Mouse (Mus musculus): ENCODE measurements around the gene Gm45062. TPM values are rescaled to one million over a fixed set of nuclear protein-coding genes. Genes with fewer than 3 reads are reported as not detected.

The Gm45062 gene
- polyA plus RNA-seq, 1 experiment from 2014 or later, result 14.6 TPM

DNA sequence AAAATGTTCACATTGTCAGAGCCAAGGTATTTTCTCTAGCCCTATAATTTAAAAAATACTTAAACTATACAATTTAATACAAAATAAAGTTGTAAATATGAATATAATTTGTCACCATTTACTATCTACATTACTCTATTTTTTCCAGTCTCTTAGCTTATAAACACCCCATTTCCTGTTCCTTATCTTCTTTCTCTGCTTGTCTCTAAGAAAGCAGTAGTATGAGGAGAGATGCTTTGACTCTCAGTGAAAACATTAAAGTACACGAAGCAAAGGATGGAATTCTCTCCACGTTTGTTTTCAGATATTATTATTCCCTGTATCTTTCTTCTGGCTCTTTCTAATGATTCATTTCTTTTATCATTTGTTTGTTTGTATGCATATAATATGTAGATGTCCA, 99.0 kb downstream of the Gm45062 start:
- H3K9me3 ChIP-seq (replicated peaks), result no peaks in the 10 kb centered on the region
- WGBS, result 76% methylated on average over 2 of the region's 2 CpGs
- no peak overlapping the region for H3K4me2 ChIP-seq (replicated peaks)
- H3K27me3 ChIP-seq, result no peaks in the 10 kb centered on the region
- H3K4me3 ChIP-seq, result no peak overlapping the region
- no peak for ATAC-seq (ENCODE audit: low FRiP score)
- H3K4me1 ChIP-seq, result peaks cover 13% of the 10 kb centered on the region
- H3K9ac ChIP-seq, result no peak overlapping the region
- H3K36me3 ChIP-seq, result no peaks in the 10 kb centered on the region
- no peak overlapping the region for H3K27ac ChIP-seq

GRCm38 (mm10) chr6:8358782-8359181, 99.5 kb downstream of the Gm45062 start:
- Histone ChIP-seq H3K9me3 (replicated peaks) (no peaks in the 10 kb centered on the region), H3K4me2 (replicated peaks) (no peak overlapping the region), H3K9ac (no peak overlapping the region), H3K4me3 (no peak overlapping the region), H3K27me3 (no peaks in the 10 kb centered on the region), H3K36me3 (no peaks in the 10 kb centered on the region), H3K4me1 (peaks cover 8% of the 10 kb centered on the region), H3K27ac (no peak overlapping the region)
- no peak for ATAC-seq (ENCODE audit: low FRiP score)
- WGBS, result 83% methylated on average over 2 of the region's 2 CpGs

DNA sequence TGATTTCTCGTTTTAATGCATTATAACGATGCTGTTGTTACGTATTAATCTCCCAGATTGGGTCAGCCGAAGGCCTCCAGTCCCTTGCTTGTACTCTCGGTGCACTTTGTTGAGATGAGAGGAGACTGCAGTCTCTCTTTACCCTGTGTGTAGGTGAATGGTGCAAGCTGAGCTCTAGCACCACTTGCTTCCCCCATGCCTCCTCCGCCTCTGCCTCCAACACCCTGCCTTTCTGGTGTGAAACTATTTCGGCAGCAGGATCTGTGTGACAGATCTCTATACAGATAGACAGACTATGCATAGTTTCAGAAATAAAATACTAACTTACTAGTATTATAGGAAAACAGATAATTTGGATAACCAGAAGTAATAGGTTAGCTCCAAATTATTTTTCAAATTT, 101.6 kb downstream of the Gm45062 start:
- Histone ChIP-seq H3K9me3 (replicated peaks) (no peaks in the 10 kb centered on the region), H3K27me3 (no peaks in the 10 kb centered on the region), H3K9ac (no peak overlapping the region), H3K4me3 (no peak overlapping the region), H3K4me2 (replicated peaks) (no peak overlapping the region), H3K27ac (no peak overlapping the region), H3K4me1 (peaks cover 8% of the 10 kb centered on the region; the same call in 1 of the 2 replicates), H3K36me3 (no peaks in the 10 kb centered on the region)
- ATAC-seq (ENCODE audit: low FRiP score), result no peak
- 91% methylated on average over 7 of the region's 7 CpGs for WGBS

- 65% methylated on average over 12 of the region's 12 CpGs for WGBS
Measured at GRCm38 (mm10) chr6:8364033-8364756, 104.9 kb downstream of the Gm45062 start.

DNA sequence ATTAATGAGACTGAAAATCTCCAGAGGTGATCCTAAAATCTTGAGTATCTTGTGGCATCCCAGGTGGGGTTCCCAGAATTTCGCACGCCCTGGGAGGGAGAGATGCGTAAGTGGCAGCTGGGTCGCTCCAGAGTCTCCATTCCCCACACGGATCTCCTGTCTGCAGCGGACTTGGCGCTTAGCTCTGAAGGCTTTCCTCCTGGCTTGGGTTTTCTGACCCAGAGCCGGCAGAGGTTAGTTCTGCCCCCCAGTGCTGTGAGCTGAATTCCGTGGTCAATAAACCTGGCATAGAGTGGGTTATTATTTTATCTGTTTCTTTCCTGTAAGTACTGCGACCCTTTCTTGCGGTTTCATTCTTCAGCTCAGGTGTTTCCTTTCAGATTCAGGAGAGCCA, 105.5 kb downstream of the Gm45062 start:
- no peak for ATAC-seq (ENCODE audit: low FRiP score)
- H3K4me3 ChIP-seq, result no peak overlapping the region
- H3K27me3 ChIP-seq, result no peaks in the 10 kb centered on the region
- no peaks in the 10 kb centered on the region for H3K9me3 ChIP-seq (replicated peaks)
- no peak overlapping the region for H3K4me2 ChIP-seq (replicated peaks)
- no peak overlapping the region for H3K9ac ChIP-seq
- peaks cover 8% of the 10 kb centered on the region; the same call in 1 of the 2 replicates for H3K4me1 ChIP-seq
- no peaks in the 10 kb centered on the region for H3K36me3 ChIP-seq
- H3K27ac ChIP-seq, result no peak overlapping the region
- WGBS, result 90% methylated on average over 11 of the region's 11 CpGs

More at GRCm38 (mm10) chr6:8364033-8364756, 104.9 kb downstream of the Gm45062 start:
- no peak overlapping the region for H3K27ac ChIP-seq
- H3K36me3 ChIP-seq, result no peaks in the 10 kb centered on the region
- H3K27me3 ChIP-seq, result no peaks in the 10 kb centered on the region
- H3K4me3 ChIP-seq, result no peak overlapping the region
- ATAC-seq (ENCODE audit: low FRiP score), result no peak
- H3K4me1 ChIP-seq, result peaks cover 8% of the 10 kb centered on the region; the same call in 1 of the 2 replicates
- no peak overlapping the region for H3K4me2 ChIP-seq (replicated peaks)
- no peak overlapping the region for H3K9ac ChIP-seq
- no peaks in the 10 kb centered on the region for H3K9me3 ChIP-seq (replicated peaks)

DNA sequence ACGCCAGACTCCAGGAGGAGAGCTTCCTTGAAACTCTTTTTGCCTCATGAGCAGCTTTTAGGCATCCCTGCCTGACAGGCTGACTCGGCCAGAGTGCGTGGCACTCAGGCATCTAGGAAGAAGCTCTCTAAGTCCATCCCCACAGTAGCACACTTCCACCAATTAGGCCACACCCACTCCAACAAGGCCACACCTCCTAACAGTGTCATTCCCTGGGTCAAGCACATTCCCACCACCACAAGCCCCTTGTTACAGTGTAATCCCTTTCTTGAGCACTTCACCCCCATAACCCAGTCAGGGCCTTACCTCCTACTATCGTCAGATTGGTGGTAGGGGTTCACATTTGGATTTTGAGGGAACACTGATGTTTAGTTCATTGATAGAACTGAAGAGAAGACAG, 108.4 kb downstream of the Gm45062 start:
- peaks cover 8% of the 10 kb centered on the region; the same call in 1 of the 2 replicates for H3K4me1 ChIP-seq
- no peak overlapping the region for H3K9ac ChIP-seq
- H3K9me3 ChIP-seq (replicated peaks), result no peaks in the 10 kb centered on the region
- H3K36me3 ChIP-seq, result no peaks in the 10 kb centered on the region
- ATAC-seq (ENCODE audit: low FRiP score), result no peak
- no peak overlapping the region for H3K27ac ChIP-seq
- H3K4me3 ChIP-seq, result no peak overlapping the region
- H3K4me2 ChIP-seq (replicated peaks), result no peak overlapping the region
- 93% methylated on average over 4 of the region's 4 CpGs for WGBS
- H3K27me3 ChIP-seq, result no peaks in the 10 kb centered on the region

GRCm38 (mm10) chr6:8368198-8368864, 109.1 kb downstream of the Gm45062 start:
- Histone ChIP-seq H3K4me1 (peaks cover 8% of the 10 kb centered on the region; the same call in 1 of the 2 replicates), H3K9ac (no peak overlapping the region), H3K4me3 (no peak overlapping the region), H3K9me3 (replicated peaks) (no peaks in the 10 kb centered on the region), H3K36me3 (no peaks in the 10 kb centered on the region), H3K27ac (no peak overlapping the region), H3K27me3 (no peaks in the 10 kb centered on the region), H3K4me2 (replicated peaks) (no peak overlapping the region)
- peak; percentile 66; the same call in 1 of the 2 replicates for ATAC-seq (ENCODE audit: low FRiP score)
- 67% methylated on average over 2 of the region's 2 CpGs for WGBS

GRCm38 (mm10) chr6:8370624-8371023, 111.4 kb downstream of the Gm45062 start:
- no peaks in the 10 kb centered on the region for H3K4me1 ChIP-seq
- no peak overlapping the region for H3K27ac ChIP-seq
- no peaks in the 10 kb centered on the region for H3K9me3 ChIP-seq (replicated peaks)
- H3K9ac ChIP-seq, result no peak overlapping the region
- no peaks in the 10 kb centered on the region for H3K36me3 ChIP-seq
- H3K4me3 ChIP-seq, result no peak overlapping the region
- 93% methylated on average over 3 of the region's 3 CpGs for WGBS
- no peaks in the 10 kb centered on the region for H3K27me3 ChIP-seq
- no peak for ATAC-seq (ENCODE audit: low FRiP score)
- H3K4me2 ChIP-seq (replicated peaks), result no peak overlapping the region

GRCm38 (mm10) chr6:8373051-8373450, 113.8 kb downstream of the Gm45062 start:
- Histone ChIP-seq H3K9ac (no peak overlapping the region), H3K4me1 (no peaks in the 10 kb centered on the region), H3K4me3 (no peak overlapping the region), H3K9me3 (replicated peaks) (no peaks in the 10 kb centered on the region), H3K27me3 (no peaks in the 10 kb centered on the region), H3K36me3 (peaks cover 7% of the 10 kb centered on the region; the same call in 1 of the 2 replicates), H3K27ac (no peak overlapping the region), H3K4me2 (replicated peaks) (no peak overlapping the region)
- ATAC-seq (ENCODE audit: low FRiP score), result no peak
- WGBS, result 60% methylated on average over 2 of the region's 2 CpGs

- H3K4me3 ChIP-seq, result no peak overlapping the region
- H3K36me3 ChIP-seq, result peaks cover 7% of the 10 kb centered on the region; the same call in 1 of the 2 replicates
- H3K4me2 ChIP-seq (replicated peaks), result no peak overlapping the region
- H3K4me1 ChIP-seq, result no peaks in the 10 kb centered on the region
- no peaks in the 10 kb centered on the region for H3K9me3 ChIP-seq (replicated peaks)
- no peaks in the 10 kb centered on the region for H3K27me3 ChIP-seq
- no peak overlapping the region for H3K27ac ChIP-seq
- WGBS, result 45% methylated on average over 8 of the region's 8 CpGs
- no peak overlapping the region for H3K9ac ChIP-seq
- ATAC-seq (ENCODE audit: low FRiP score), result no peak
Measured at GRCm38 (mm10) chr6:8373851-8374250, 114.6 kb downstream of the Gm45062 start.

- H3K36me3 ChIP-seq, result peaks cover 7% of the 10 kb centered on the region; the same call in 1 of the 2 replicates
- H3K4me3 ChIP-seq, result no peak overlapping the region
- 77% methylated on average over 6 of the region's 6 CpGs for WGBS
- no peaks in the 10 kb centered on the region for H3K4me1 ChIP-seq
- H3K9ac ChIP-seq, result no peak overlapping the region
- no peak overlapping the region for H3K4me2 ChIP-seq (replicated peaks)
- no peaks in the 10 kb centered on the region for H3K27me3 ChIP-seq
- H3K9me3 ChIP-seq (replicated peaks), result no peaks in the 10 kb centered on the region
- ATAC-seq (ENCODE audit: low FRiP score), result no peak
- H3K27ac ChIP-seq, result no peak overlapping the region
Measured at GRCm38 (mm10) chr6:8374290-8374689, 115.0 kb downstream of the Gm45062 start.

DNA sequence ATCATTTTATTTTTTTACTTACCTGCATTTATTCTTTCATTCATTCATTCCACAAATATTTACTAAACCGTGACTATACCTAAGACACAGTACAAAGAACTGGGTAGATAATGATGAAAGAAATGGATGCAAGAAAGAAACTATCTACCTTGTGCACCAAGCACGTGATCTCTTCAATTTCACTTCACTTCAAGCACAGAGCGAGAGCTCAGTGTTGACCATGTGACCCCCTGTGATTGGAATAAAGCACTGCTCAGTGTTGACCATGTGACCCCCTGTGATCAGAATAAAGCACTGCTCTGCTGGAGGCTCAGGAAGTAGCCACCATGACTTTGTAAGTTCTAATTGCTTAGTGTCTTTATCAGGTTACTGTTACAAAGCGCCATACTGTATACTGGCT, 115.5 kb downstream of the Gm45062 start:
- H3K4me1 ChIP-seq, result no peaks in the 10 kb centered on the region
- no peak overlapping the region for H3K27ac ChIP-seq
- no peaks in the 10 kb centered on the region for H3K9me3 ChIP-seq (replicated peaks)
- H3K4me3 ChIP-seq, result no peak overlapping the region
- H3K36me3 ChIP-seq, result peaks cover 7% of the 10 kb centered on the region; the same call in 1 of the 2 replicates
- no peak overlapping the region for H3K4me2 ChIP-seq (replicated peaks)
- 84% methylated on average over 4 of the region's 4 CpGs for WGBS
- no peak overlapping the region for H3K9ac ChIP-seq
- H3K27me3 ChIP-seq, result no peaks in the 10 kb centered on the region
- ATAC-seq (ENCODE audit: low FRiP score), result no peak

Data from hindbrain, embryonic 12.5 days (tissue).